Mouse (Mus musculus): ENCODE data around the gene Mnd1.

DNA sequence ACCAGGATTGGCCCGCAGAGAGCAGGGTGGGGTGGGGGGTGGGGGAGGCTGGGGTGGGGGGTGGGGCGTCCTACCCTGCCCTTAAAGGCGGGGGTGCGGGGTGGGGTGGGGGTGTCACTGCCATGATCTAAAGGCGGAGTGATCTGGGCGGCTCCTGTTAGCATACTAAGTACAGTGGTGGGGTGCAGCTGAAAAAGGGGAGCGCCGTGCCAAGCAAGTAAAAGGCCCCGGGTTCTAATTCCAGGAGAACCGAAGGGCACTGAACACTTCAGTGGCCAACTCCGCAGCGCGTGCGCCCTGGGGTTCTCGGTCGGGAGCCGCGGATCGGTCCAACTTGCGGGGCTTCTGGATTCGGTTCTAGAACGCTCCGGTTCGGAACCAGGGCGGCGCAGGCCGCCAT, 440 bp downstream of the Mnd1 start:
- TF ChIP-seq CTCF (IDR thresholded peaks at IDR 0.05) (no peak), EP300 (IDR thresholded peaks at IDR 0.05; ENCODE audit: insufficient read depth, low read depth, low read length) (no peak)

Data from heart, adult 2 months (tissue).